Mouse (Mus musculus): Measurements from ENCODE around the gene Maml1. TPM values are rescaled to one million over a fixed set of nuclear protein-coding genes. Genes with fewer than 3 reads are reported as not detected.
"Not testable (repeated sequence)": the region's sequence is repeated elsewhere in the genome, so short reads cannot be mapped to it uniquely, and the experiment has no call there.

The Maml1 gene
- 1 to 10 TPM; 4.0 to 5.5 TPM for polyA plus RNA-seq (2017; shearing (Covaris generic))

- ATAC-seq = peak; percentile 93
These were observed at the start of gene Maml1 for GRCm38 (mm10) chr11:50292190-50292855. Gene Maml1 (minus strand): TSS chr11:50292311.

- no peak for ATAC-seq
These were observed 44.8 kb upstream of the Maml1 start for GRCm38 (mm10) chr11:50336891-50337290.

- ATAC-seq = no peak
These were observed 44.0 kb upstream of the Maml1 start for GRCm38 (mm10) chr11:50336126-50336525.

DNA sequence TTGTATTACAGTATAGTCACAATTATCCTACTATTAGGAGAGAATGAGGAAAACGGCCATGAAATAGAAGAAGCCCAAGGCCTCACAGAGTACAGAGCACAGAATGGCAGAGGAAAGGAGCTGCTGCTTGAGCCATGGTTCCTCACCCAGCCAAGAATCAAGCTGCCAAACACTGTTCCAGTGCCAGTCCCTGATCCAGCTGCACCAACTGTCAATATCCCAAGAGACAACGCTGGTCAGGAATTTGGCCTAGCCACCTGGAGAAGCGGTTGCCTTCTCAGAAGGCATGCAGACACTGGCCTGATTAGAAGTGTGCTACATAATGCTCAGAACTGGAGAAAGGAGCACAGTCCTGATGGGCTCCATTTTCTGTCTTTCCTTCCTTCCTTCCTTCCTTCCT is 41.1 kb upstream of the Maml1 start:
- ATAC-seq = no peak

DNA sequence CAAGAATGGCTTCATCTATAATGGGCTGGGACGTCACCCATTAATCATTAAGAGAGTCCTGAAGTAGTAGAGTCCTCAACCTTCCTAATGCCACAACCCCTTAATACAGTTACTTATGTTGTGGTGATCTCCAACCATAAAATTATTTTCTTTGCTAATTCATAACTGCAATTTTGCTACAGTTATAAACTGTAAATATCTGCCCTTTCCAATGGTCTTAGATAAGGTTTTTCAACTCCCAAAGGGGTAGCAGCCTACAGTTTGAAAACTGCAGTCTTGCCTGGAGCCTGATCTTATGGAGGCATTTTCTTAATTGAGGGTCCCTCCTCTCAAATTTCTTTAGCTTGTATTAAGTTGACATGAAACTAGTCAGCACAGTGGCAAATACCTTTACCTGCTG is 37.3 kb upstream of the Maml1 start:
- ATAC-seq = no peak

GRCm38 (mm10) chr11:50328075-50328625 is 36.0 kb upstream of the Maml1 start:
- ATAC-seq = no peak

- ATAC-seq = no peak
These were observed 34.3 kb upstream of the Maml1 start for GRCm38 (mm10) chr11:50326302-50326966.

DNA sequence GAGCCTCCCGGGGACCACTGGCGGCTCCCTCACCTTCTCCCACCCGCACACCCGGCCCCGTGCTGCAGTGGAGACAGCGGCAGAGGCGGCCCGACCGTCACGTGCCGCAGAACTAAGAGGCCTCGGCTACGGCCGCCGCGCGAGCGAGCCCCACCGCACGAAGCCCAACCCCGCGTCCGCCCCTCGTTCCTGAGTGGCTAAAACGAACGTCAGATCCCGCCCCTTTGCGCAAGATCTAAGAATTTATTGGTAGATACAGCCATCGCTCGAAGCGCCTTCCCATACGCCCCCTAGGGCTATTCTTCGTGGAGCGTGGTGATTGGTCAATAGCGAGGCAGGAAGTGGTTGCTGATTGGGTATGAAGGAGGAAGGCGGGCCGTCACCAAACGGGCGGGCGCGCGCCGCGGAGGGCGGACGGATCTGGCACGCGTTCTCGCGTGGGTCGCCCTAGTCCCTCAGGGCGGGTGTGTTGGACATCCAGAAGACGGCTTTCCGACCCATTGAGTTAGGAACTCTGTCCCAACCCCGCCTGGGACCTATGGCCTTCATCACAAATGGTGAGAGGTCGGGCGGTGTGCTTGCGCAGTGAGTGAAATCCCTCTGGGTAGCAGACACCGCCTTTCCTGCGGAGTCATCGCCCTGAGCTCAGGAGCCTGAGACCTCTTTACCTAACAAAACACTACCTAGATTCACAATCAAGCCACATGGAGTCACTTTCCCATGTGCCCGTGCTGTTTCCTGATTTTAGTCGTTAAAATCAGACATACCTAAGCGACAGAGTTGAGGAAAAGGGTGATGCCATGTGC is 33.6 kb upstream of the Maml1 start, which contains the start of gene Canx:
Canx (minus strand) TSS at position 178 of the 806 bp plus-strand sequence.
- ATAC-seq = peak; percentile 98

DNA sequence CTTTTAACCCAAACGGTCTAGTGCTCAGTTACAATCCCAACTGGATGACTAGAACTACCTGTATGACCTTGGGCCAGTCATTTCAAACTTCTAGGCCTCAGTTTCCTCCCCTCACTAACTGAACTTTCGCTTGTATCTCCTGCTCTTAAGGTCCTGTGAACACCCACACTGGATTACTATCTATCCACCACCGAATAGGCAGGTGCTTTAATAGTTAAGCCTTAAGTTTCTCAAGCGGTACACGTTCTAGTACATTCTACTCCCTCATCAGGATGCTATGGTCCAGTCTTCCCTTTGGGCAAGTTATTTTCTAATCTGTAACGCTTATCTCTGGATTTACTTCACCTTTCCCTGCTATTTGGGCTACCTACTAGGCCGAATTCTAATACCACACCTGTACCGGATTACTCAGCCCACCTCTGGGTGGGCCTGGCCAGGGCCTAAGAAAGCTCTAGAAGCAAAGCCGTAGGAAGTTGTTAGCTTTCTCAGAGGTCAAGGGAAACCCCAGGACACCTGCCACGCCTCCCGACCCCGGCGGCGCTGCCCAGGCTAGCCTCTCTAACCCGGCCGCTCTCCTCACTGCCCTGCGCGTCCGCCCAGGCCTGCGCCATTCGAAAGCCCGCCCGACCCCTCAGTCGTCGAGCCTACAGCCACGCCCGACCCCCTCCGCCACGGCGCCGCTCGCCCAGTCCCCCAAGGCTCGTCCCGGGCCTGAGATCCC is 32.8 kb upstream of the Maml1 start:
- ATAC-seq = no peak

- ATAC-seq = no peak
These were observed 31.7 kb upstream of the Maml1 start for GRCm38 (mm10) chr11:50323843-50324242.

DNA sequence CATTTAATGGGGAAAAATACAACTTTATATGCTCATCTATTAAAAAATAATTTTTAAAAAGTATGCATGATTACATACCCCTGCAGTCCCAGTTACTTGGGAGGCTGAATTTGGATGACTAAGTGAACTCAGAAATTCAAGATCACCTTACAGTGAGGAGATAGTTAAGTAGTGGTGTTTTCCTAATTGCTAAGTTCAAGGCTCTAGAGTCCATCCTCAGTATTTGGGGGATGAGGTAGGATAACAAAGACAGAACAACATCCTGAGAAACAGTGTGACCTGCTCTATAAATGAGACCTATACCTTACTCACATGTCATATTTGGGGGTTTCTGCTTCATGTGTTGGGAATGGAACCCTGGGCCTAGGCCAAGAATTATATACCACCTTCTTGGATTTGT is 30.2 kb upstream of the Maml1 start:
- no peak for ATAC-seq

GRCm38 (mm10) chr11:50321239-50321638 is 29.1 kb upstream of the Maml1 start:
- no peak for ATAC-seq

DNA sequence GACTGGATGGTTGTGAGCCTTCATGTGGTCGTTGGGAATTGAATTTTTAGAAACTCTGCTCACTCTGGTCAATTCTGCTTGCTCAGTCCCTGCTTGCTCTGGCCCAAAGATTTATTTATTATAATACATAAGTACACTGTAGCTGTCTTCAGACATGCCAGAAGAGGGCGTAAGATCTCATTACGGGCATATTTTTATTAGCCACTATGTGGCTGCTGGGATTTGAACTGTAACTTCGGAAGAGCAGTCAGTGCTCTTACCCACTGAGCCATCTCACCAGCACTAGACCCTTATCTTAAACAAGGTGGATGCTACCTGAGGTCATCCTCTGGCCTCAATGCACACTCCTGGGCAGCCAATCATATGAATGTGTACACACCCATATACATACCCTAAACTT is 27.2 kb upstream of the Maml1 start:
- not testable (repeated sequence) for ATAC-seq

- ATAC-seq = no peak
These were observed 20.7 kb upstream of the Maml1 start for GRCm38 (mm10) chr11:50312803-50313202.

- no peak for ATAC-seq
These were observed 11.3 kb upstream of the Maml1 start for GRCm38 (mm10) chr11:50303406-50303805.

DNA sequence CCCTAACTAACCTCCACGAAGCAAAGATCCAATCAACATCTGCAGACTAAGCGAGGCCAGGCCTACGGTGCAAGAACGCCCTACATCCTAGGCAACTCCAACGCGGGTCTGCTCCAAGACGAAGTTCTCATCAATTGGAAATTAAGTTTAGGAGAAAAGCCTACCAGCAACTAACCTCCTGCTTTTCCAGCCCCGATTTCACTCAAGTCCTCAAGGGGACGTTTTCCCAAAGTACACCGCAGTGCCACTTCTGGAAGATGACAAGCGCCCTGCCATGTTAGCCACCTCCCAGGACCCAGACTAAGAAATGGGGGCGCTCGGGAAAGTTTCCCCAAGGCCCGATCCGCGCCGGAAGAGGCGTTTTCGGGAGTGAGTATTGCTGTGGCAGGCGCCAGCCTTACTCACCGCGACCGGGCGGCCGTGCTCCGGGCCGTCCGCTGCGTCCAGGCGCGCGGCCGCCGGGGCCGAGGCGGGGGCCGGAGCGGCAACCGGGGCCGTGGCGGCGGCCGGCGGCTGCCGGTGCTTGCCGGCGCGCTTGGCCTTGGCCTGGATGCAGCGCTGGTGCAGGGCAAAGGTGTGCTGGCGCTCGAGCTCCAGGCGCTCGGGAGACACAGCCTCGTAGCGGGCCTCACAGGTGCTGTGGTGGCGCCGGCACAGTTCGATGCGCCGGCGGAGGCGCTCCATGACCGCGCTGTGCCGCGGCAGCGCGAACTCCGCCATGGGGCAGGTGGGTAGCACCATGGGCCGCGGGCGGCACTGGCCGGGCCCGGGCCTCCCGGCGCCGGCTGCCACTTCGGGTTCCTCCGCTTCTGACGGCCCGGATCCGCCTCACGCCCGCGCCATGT is 568 bp downstream of the Maml1 start:
- ATAC-seq = peak; percentile 15

DNA sequence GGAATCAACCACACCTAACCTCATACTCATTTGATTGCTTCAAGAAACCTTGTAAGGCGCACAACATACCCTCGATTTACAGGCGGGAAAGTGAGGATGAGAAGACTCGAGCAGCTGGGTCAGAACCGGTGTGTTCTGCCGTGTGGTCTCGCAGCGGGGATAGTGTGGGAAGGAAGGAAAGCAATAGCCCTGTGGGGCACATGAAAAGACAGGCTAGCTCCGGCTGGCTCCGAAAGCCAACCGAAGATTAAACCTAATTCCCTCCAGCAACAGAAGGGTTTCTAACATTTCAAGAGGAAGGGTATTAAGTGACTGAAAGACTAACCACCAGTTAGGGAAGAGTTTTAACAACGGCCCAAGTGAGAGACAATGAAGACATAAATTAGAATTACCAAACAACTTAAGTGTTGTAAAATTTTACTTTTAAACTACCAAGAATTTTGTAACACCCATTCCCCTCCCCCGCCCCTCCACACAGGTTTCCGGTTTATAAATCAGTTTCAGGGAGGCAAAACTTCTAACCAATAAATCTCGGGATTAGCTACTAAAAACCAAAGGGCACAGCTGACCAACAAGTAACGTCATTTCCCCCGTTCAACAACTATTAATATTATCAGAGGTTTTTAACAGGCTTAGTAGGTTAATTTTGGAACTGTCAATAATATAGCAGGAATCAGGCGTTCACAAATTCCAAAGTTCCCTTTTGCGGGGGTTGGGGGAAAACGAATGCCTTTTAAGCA is 1.5 kb downstream of the Maml1 start:
- ATAC-seq = no peak

- ATAC-seq = no peak
These were observed 5.7 kb downstream of the Maml1 start for GRCm38 (mm10) chr11:50286428-50286827.

DNA sequence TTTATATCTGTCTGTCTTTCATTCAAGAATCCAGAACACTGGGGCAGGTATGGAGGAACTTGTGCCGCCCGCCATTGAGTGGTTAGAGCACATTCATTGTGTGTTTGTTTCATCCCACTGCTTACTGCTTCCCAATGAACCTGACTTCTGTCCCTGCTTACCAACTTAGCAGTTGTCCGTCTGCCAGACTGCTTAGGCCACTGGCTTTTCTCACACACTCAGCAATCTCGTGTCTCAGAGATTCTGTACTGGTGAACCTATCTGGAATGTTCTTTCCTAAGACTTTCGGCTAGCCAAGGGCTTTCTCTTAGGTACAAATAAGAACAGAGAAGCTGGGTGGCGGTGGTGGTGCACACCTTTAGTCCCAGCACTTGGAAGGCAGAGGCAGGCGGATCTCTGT is 6.4 kb downstream of the Maml1 start:
- no peak for ATAC-seq

DNA sequence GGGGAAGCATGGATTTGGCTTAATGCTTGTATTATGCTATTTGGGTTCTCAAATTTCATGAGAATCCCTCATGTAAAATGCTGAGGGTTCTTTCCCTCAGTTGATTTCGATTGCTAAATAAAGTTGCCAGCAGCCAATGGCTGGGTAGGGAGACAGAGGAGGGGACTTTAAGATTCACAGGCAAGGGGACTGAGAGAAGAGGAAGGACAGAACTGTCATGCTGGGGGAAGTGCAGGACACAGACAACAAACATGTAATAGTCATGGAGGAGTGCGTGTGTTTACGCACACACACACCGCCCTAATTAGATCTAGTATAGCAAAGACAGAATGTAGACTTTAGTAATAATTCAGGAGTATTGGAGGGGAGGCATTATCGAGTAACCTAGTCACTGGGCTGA is 6.8 kb downstream of the Maml1 start:
- no peak for ATAC-seq

DNA sequence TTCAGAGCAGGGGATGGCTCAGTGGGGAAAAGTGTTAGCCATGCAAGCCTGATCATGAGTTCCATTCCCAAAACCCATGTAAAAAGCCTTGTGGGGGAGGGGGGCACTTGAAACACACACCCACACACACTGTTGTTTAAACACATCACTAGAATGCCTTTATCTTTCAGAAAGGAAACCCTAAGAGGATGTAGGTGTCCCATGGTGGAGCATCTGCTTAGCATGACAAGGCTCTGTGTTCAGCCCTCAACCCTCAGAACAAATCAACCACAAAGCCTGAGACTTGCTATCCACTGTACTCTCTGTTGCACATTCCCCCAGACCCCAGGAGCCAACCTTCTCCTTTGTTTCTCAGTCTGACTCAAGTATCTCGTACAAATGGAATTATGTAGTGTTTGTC is 12.1 kb downstream of the Maml1 start:
- ATAC-seq = no peak

All from activated CD4-positive, CD25-positive, alpha-beta regulatory T cell, adult 4 months (primary cell).